Mouse (Mus musculus) heart, postnatal 14 days (tissue): ENCODE measurements around the gene Ube2d2b. TPM values are rescaled to one million over a fixed set of nuclear protein-coding genes. Genes with fewer than 3 reads are reported as not detected.

Experiments
- DNase-seq, 2 experiments: peaks; one replicate each; pipeline ENCODE4 v3.0.0; 2021 to 2022
- intact Hi-C: fragments of 180-260 bp; cut with DNase I; formaldehyde crosslinking; loops from one replicate; pipeline ENCODE4 v1.15.1; 2025
- total RNA-seq, 2 experiments: library from RNA; stranded (reverse); gene quantifications; 2 replicates each; pipeline ENCODE4 v1.2.3; 2021

Ube2d2b gene
- total RNA-seq, 2 experiments from 2014 or later = not detected

- intact Hi-C loops = no loop called here
- DNase-seq = no peak
Observed at GRCm38 (mm10) chr5:107848964-107849363, 19.1 kb downstream of the Ube2d2b start.

GRCm38 (mm10) chr5:107853807-107854206 is 23.9 kb downstream of the Ube2d2b start:
- peak; percentile 51 to 56 for DNase-seq
- intact Hi-C loops = no loop called here

- DNase-seq = no peak
- intact Hi-C loops = no loop called here
Observed at GRCm38 (mm10) chr5:107854556-107854955, 24.7 kb downstream of the Ube2d2b start.

- intact Hi-C loops = no loop called here
- no peak for DNase-seq
Observed at GRCm38 (mm10) chr5:107855546-107855945, 25.6 kb downstream of the Ube2d2b start.

GRCm38 (mm10) chr5:107858963-107859362 is 29.1 kb downstream of the Ube2d2b start:
- intact Hi-C loops = no loop called here

GRCm38 (mm10) chr5:107863971-107864370 is 34.1 kb downstream of the Ube2d2b start:
- no peak for DNase-seq
- intact Hi-C loops = no loop called here

More at GRCm38 (mm10) chr5:107858963-107859362, 29.1 kb downstream of the Ube2d2b start:
- no peak for DNase-seq

GRCm38 (mm10) chr5:107866127-107867126 is 36.5 kb downstream of the Ube2d2b start:
- DNase-seq = peak in 1 of 2 experiments; percentile 7
- intact Hi-C loops = loop anchor here (5.0 kb wide), 1 partner anchor 74 kb away; no protein-coding TSS in a partner anchor

- DNase-seq = peak; percentile 66 to 72
- intact Hi-C loops = loop anchor here (2.0 to 5.0 kb wide), 2 partner anchors 33 to 76 kb away; partner anchors contain the start of gene Rpl5
Observed at GRCm38 (mm10) chr5:107867970-107868904, 38.3 kb downstream of the Ube2d2b start.

GRCm38 (mm10) chr5:107868905-107869424 is 39.1 kb downstream of the Ube2d2b start:
- intact Hi-C loops = loop anchor here (2.0 to 5.0 kb wide), 2 partner anchors 32 to 77 kb away; partner anchors contain the start of gene Rpl5

GRCm38 (mm10) chr5:107869701-107870100 is 39.8 kb downstream of the Ube2d2b start:
- intact Hi-C loops = loop anchor here (2.0 to 5.0 kb wide), 2 partner anchors 31 to 77 kb away; partner anchors contain the start of gene Rpl5
- DNase-seq = no peak

More at GRCm38 (mm10) chr5:107868905-107869424, 39.1 kb downstream of the Ube2d2b start:
- peak; percentile 93 to 95 for DNase-seq

GRCm38 (mm10) chr5:107873330-107873729 is 43.4 kb downstream of the Ube2d2b start:
- intact Hi-C loops = no loop called here
- no peak for DNase-seq

- DNase-seq = peak in 1 of 2 experiments; percentile 6
Observed at GRCm38 (mm10) chr5:107873886-107874302, 44.0 kb downstream of the Ube2d2b start.

GRCm38 (mm10) chr5:107874561-107875260 is 44.8 kb downstream of the Ube2d2b start, which contains the start of gene Evi5:
Evi5 (minus strand) TSS chr5:107875107.
- intact Hi-C loops = no loop called here
- no peak for DNase-seq

More at GRCm38 (mm10) chr5:107873886-107874302, 44.0 kb downstream of the Ube2d2b start:
- intact Hi-C loops = no loop called here

GRCm38 (mm10) chr5:107875261-107875611 is 45.3 kb downstream of the Ube2d2b start:
- no peak for DNase-seq
- intact Hi-C loops = no loop called here

GRCm38 (mm10) chr5:107877053-107877452 is 47.2 kb downstream of the Ube2d2b start:
- DNase-seq = no peak
- intact Hi-C loops = no loop called here

- no peak for DNase-seq
Observed at GRCm38 (mm10) chr5:107880710-107881109, 50.8 kb downstream of the Ube2d2b start.

More at GRCm38 (mm10) chr5:107880710-107881109, 50.8 kb downstream of the Ube2d2b start:
- intact Hi-C loops = no loop called here
